Mouse (Mus musculus): Measurements from ENCODE around the gene Fam107b.
A peak's percentile ranks its signal among the peaks of the same experiment; 100 is the strongest.

Fam107b gene

DNA sequence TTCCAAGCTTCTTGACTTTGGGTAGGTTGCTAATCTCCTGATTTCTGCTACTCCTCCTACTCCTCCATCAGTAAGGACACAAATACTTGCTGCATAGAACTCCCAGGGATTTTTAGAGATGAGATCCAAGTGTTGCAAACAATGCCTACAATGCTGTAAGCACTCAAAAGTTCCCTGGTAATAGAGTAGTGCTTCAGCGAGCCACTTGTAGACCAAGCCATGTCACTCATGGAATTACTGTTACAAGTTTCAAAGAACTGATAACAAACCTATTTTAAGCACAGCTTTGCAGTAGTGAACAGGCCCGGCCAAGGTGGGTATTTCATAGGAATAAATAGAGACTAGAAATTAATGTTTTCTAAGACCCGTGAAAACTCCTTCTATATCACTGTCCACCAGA is 174.8 kb downstream of the Fam107b start:
- no peak for DNase-seq

DNA sequence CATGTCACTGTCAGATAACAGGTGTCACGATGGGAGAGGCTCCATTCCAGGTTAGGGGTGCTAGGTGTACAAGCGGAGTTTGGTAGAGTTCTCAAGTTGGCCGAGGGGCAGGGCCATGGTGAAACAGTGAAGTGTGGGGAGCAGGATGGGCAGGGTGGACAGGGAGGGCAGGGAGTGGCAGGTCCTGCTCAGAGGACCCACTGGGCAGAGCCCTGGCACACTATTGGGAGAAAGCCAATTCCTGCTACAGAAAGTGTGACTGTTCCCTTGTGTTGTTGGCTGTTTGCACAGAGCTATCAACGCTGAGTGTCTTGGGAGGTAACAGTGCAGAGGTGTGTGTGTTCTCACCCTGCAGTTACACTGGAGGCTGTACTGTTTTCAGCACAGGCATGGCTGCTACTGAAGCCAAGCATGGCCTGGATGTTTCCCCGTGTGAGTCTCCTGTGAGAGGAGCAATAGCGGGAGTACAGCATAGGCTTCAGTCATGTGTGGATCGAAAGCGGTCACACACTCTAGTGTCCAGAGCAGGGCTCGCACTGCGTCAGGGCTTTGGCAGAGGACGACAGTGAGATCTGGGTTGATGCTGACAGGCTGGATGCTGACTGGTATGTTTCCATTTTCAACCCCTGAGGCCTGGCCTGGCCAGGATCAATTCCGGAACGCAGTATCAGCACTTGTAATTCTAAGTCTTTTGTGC is 175.8 kb downstream of the Fam107b start:
- DNase-seq = no peak

DNA sequence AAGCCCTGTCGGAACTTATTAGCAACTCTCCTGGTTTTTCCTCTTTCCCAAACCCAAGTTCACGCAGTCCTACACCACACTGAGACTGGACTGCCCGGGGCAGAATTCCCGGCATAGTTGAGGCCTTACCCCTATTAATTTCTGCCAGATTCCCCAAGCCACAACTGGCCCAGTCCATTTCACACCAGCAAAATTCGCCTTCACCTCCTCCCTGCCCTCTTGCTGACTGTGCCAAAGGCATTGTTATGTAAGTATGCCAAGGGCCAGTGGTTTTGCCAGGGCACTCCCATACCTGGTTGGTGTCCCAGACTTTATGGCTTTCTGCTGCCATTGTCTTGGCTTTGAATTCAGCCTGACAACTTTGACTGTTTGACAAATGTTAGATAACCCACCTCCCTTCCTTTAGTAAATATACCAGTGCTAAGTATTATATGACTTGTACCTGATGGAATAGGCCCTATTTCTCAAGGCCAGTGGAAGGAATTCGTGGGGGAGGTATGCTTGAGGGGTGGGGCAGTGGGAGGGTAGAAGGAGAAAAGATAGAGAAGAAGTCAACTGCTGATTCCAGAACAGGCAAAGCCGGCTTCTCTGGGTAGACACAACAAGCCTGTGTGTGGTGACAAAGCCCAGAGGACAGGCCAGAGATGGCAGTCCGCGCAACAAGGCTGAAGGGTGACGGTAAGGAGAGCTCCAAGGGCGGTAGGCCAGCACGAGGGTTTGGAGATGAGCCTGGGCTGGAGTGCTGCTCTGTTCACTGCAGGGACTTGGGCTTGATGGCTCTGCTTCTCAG is 178.6 kb downstream of the Fam107b start:
- DNase-seq = no peak

DNA sequence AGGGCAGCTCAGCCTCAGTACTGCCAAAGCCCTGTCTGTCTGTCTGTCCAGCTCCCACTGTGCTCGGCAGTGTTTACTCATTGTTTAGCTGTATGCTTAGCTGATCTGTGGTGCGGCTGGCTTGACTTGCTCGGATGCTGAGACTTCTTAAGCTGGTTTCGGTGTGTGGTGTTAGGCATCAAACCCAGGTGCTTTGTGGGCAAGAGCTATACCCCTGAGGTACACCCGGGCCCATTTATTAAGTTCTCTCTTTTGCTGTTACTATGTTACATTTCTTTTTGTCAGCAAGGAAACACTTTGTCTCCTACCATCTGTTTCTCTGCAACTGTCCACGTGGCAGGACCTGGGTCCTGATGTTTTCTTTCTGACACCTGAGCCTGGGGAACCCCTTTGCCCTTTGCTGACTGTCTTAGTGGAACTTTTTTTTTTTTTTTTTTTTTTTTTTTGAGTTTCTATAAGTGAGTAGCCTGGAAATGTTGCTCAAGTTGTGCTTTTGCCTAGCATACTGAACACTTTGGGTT is 179.3 kb downstream of the Fam107b start:
- DNase-seq = no peak

DNA sequence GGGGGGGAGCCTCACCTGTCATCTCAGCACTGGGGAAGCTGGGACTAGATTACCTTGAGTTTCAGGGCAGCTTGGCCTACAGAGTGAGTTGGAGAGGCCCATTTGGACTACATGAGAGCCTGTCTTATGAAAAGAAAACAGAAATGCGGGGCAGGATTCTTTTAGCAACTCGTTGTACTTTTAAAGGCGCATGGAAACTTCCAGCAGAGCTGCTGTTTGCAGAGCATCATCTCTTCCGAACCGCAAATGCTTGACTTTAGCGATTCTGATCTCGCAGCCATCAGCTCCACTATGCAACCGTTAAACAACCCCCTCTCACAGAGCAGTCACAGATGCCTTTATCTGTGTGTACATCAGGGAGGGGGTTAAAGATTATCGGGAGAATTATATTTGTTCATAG is 179.8 kb downstream of the Fam107b start:
- DNase-seq = no peak

DNA sequence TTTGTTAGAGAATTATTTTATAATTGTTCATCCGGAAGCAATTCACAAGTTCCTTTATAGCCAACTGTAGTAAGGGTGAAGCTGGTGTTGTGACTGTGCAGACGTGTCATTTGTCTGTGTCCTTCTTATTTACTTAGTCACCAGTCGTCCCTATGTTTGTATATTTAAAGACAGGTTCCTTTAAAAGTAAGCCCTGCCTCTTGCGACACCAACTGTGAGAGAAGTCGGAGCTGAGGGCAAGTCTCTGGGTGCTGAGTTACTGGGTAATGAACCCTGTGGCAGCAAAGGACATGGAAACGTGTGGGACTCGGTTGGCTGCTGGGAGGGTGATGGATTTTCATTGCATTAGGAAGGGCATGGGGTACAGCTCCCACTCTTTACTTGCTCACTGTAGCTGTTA is 182.1 kb downstream of the Fam107b start:
- DNase-seq = no peak

DNA sequence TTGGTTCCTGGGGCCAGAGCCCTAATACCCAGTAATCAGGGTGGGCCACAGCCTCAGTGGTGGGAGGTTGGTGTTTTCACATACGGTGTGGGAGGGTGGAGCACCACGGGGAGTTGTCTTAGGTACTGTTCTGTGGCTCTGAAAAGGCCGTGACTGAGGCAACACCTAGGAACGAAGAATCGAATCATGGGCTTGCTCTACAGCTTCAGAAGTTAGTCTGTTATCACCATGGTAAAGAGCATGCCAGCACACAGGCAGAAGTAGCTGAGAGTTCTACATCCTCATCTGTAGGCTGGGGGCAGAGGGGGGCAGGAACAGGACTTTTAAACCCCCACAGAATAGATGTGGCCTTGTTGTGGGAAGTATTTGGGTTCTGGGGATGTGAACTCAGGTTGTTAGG is 182.6 kb downstream of the Fam107b start:
- no peak for DNase-seq

DNA sequence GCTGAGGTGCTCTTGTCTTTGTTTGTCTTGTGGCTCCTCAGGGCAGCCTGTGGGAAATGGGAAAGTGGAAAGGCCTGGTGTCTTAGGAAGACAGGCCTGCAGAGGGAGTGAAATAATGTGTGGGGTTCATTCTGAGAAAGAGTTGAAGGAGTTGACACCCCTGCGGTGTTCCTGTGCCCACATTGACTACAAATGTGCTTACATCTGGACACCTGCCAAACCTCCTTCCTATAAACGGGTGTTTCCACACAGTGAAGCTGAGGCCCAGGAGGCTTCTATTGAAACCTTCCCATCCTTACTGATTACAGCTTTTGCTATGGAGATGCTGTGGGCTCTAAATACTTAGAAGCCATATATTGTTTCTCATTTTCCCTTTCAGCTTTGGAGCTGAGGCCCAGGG is 183.5 kb downstream of the Fam107b start:
- no peak for DNase-seq

DNA sequence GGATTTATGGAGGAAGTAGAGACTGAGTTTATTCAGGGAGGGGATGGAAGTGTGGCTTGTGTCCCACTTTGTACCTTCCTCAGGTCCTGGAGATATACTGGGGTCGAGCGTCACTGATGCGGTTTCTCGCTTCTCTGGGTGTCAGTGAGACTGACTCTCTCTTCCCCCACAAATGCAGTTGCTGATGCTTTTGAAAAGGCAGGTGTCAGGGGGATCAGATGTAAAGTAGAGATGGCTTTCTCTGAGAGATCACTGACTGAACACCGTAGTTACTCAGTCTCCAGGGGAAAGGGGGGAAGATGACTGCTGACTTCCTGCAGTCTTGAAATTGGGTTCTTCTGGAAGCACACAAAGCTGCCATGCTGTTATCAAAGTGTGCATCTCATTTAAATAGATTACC is 185.6 kb downstream of the Fam107b start:
- no peak for DNase-seq

DNA sequence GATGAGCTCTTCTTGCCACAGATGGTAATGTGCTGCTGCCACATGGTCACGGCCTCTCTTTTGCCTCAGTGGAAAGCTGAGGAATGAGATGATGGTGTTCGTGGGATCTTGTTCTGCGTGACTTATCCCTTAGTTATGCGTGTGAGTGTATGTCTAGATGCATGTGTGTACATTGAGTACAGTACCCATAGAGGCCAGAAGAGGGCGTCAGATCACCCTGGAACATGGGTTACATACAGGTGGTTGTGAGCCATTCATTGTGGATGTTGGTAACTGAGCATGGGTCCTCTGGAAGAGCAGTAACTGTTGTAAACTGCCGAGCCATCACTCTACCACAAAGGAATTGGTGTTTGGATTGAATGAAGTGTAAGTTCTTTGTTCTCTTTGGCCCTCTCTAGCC is 188.1 kb downstream of the Fam107b start:
- DNase-seq = no peak

DNA sequence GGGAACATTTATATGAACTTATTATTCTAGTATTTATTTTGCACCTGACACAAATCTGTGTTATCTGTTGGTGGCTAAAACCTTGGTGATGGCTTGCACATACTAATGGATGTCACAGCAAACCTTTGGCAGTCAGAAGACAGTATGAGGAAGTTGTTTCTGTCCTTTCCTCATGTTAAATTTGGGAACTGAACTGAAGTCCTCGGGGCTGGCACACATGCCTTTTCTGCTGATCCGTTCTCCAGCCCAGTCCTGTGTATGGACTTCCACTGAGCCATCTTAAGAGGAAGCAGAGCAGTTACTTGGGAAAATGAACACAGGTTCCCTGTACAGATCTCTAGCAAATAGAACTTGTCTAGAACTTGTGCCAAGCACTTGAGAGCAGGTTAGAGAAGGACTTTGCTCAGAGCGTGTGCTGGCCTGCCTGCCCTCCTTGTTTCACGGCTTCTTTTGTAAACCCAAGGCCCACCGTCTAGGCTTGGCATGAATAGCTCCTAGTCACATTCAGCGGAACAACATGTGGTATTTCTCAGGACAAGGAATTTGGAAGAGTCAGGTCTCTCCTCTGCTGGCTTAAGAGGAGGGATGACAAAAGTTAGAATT is 190.0 kb downstream of the Fam107b start:
- no peak for DNase-seq

DNA sequence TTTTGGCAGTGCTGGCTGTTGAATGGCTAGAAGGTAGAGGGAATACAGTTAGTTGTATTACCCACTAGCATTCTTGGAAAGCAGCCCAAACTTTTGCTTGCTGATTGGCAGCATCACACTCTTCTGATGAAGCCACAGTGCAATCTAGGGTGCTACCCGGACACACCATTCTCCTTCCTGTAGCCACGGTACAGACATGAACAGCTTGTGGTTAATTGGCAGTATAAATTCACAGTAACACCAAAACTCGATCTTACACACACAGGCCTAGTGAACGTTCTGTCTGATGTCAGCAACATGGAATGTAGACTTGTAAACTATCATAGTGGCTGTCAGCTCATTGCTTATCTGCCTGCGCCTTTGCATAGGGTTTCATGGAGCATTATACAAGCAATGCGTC is 193.8 kb downstream of the Fam107b start:
- DNase-seq = no peak

DNA sequence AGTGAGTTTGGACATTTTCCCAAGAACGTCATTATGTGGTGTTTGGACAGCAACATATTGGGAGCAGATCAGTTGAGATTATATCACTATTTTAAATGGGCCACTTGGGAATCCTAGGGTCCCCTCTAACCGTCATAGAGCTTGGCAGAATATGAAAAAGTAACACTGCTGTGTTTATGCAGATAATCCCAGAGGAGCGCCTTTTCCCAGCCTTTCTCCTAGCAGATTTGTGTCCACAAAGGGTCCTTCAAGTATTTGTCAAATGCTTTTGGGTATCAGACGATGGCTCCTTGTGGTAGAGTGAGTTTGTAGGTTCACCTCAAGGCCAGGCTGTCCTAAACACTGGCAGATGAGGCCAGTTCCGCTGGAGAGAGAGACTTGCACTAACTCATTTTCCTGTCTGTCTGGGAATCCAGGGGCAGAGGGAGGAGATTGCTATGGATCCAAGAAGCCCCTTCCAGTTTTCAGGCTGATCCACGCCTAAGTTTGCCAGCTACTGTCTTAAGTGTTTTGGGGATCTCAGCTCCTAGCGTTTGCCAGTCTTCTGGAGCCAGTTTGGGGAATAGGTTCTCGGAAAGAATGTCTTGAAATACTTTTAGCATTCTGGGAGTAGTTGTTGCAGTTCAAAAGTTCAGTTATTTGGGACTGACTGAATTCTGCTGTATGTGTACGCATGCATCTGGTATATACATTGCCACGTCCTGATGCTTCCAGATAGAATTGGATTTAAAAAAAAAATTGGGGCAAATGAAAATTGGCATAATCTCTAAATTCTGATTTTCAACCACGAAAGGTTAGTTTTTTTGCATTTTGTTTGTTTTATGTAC is 195.9 kb downstream of the Fam107b start:
- DNase-seq = no peak

DNA sequence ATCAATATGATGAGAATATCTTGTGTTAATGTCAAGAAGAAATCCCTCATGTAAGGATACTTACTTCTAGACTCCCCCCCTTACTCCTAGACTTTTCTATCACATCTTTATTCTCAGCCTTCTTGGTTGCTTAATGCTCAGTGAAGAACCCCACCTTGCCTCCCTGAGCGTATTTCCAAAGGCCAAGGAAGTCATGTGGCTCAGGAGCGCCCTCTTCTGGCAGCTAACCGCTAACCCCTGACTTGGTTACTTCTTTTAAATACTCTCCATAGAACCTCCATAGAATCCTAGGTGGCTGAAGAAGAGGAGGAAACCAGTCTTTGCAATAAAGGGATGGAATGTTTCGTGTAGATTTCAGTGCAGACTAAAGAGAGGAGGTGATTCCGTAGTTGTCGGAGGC is 199.0 kb downstream of the Fam107b start:
- peak; percentile 26 for DNase-seq

DNA sequence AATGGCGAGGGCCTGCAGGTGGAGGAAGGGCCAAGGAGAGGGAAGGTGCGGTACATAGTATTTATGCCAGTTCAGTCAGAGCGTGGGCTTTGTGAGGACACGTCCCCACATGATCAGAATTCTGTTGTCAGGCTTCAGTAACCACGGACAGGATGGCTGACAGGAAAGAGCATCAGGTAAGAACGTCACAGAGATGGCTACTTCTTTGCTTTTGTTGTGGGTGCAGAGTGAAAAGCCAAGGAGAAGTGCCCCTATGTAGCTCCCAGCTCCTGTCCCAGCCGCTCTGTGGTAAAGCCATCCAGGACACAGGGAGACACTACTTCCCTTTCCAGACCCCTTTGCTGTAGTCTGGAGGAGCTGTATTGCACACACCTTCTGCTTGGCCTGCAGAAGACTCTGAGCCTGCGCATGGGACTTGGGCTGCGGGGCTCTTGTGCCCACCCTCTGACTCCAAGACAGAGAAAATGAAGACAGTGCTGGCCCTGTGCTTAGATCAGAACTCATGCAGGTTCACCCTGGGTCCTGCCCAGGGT is 199.6 kb downstream of the Fam107b start:
- DNase-seq = no peak

DNA sequence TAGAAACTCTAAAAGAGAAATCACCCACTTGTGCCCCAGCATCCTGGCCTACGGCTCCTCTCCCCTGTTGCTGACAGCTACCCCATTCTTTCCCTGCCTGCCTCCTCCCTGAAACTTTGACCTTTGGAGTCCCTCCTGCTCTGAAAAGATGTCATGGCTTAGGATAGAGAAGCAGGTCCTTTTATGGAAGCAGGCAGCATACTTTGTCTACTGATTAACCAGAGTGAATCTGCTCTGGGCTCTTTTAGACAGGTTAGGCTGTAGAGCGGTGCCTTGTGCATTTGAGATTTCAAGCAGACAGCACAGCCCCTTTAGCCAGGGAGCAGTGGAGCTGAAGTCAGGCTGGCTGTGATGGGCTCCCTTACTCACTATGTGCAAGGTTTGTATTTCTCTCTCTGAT is 200.1 kb downstream of the Fam107b start:
- no peak for DNase-seq

DNA sequence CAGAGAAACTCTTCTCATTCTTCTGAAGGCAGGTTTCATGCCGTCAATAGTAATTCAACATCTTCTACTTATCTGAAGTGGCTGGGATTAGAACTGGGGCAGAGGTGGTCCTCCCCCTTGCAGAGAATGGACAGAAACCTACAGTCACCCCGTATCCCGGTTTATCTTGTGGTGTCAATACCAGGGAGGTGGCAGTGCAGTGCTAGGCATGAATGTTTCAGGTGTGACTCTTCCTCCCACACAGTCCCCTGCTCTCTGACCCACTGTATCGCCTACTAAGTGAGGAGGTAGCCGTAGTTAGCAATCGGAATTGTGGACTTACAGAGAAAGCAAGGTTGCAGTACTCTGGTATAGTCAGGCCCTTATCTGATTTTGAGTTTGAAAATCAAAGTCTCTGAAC is 201.2 kb downstream of the Fam107b start:
- no peak for DNase-seq

DNA sequence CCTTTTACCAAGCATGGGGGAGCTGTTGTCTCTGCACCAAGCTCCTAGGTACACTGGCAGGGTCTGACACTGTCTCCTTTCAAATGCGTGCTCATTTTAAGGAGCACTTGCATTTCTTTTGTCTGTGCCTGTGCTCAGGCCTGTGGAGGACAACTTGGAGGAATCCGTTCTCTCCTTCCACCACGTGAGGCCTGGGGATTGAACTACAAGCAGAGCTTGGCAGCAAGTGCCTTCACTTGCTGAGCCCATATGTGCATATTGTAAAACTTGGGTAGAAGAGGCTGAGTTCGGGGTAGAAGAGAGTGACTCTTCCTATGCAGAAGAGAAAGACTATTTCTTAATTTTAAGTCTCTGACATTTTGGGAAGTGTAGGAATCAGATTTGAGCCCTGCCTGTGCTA is 202.8 kb downstream of the Fam107b start:
- DNase-seq = no peak

DNA sequence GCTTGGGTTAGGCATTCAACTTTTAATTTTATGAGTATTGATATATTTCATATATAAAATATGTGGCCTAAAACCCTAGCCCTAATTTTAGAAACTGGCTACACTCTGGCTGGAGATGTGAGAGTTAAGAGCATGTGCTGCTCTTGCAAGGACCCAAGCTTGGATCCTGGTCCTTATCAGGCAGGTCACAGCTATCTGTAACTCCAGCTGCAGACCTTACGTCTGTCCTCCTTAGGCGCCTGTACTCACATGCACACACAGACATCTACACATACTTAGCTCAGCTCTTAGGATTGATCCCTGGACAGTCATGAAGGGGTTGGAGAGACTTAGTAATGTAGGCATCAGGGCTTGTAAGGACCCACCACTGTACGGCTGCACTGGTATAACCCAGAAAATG is 205.3 kb downstream of the Fam107b start:
- DNase-seq = no peak

DNA sequence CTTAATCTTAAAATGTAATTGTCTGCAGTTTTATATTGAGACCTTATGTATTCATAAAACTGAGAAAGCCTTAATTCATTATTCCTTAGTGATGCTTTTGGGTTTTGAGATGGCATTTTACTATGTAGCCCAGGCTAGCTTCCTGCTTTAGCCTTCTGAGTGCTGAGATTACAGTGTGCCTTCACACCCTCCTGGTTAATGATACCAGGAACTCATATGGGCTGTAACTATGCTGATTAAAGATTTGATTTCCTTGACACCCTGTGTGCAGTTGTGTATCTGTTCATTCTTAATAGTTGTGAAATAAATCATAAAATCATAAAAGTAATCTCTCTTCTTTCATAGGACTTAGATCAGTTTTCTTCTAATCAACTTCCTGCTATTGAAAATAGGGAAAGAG is 205.8 kb downstream of the Fam107b start:
- no peak for DNase-seq

DNA sequence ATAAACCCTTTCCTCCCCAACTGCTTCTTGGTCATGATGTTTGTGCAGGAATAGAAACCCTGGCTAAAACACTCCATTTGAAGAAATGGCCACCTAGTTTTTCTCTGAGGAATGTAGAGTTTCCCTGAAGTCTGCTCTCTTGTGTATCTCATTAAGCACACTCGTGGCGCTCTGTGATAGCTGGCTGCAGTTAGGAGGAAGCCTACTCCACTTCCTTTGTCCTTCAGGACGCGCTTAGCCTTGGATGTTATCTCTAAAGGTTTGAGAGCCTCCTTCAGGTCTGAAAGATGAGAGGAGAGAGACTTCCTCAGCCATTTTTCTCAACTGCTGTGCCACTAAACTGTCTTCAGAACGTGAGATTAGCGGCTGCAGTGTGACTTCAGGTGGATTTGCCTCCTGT is 207.4 kb downstream of the Fam107b start:
- DNase-seq = no peak

DNA sequence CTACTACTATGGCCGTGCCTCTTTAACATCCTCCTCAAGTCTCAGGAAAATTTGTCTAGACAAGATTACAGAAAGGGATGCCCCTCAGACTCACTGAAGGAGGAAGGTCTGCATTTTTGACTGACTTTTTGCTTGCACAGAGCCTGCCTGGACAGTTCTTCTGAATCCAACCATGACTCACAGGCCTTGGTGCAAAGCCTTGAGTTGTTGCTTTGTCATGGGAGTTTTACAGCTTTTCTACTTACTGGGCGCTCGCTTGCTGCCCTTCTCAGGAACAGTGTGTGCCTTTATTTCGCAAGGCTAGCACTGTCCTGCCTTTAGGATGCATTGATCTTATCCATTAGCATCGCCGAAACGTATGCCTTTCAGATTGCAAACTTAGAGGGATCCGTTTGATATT is 215.3 kb downstream of the Fam107b start:
- no peak for DNase-seq
